ENCODE assay signal across 7 mouse cellular contexts in genomic region chr1:136174101-136174606, GRCm38 (mm10). TPM values are rescaled to one million over a fixed set of nuclear protein-coding genes. Genes with fewer than 3 reads are reported as not detected.
DNase-seq lines count a peak whose midpoint lies in the region; ATAC-seq and TF ChIP-seq lines count a peak whose summit lies in the region.

No protein-coding gene starts in this region.

- H3K4me2 ChIP-seq in midbrain, embryonic 12.5 days (replicated peaks), result no peak overlapping the region; the same call in 1 of the 2 replicates

- WGBS in hindbrain, embryonic 10.5 days, result 14% methylated on average over 13 of the region's 13 CpGs
- WGBS in limb, embryonic 10.5 days, result 14% methylated on average over 13 of the region's 13 CpGs
- WGBS in midbrain, embryonic 12.5 days, result 6% methylated on average over 13 of the region's 13 CpGs

- no peaks in the 10 kb centered on the region for H3K9me3 ChIP-seq in G1E (replicated peaks)
- no peaks in the 10 kb centered on the region for H3K9me3 ChIP-seq in hindbrain, embryonic 10.5 days
- H3K9me3 ChIP-seq in limb, embryonic 10.5 days (replicated peaks), result no peaks in the 10 kb centered on the region
- no peaks in the 10 kb centered on the region for H3K9me3 ChIP-seq in midbrain, embryonic 12.5 days

- peak; percentile 69 for ATAC-seq in G1E (ENCODE audit: extremely low read depth, insufficient number of reproducible peaks, low FRiP score, poor library complexity, severe bottlenecking)
- 0 out of 2 replicates have a peak, but pooled peaks have one; percentile 3 for ATAC-seq in midbrain, embryonic 12.5 days (ENCODE audit: low FRiP score, low read depth)

- H3K4me1 ChIP-seq in G1E (ENCODE audit: insufficient read depth, low read depth, low read length), result peaks cover 58% of the 10 kb centered on the region
- H3K4me1 ChIP-seq in hindbrain, embryonic 10.5 days (replicated peaks), result peaks cover 40% of the 10 kb centered on the region
- peaks cover 32% of the 10 kb centered on the region for H3K4me1 ChIP-seq in limb, embryonic 10.5 days
- H3K4me1 ChIP-seq in midbrain, embryonic 12.5 days, result peaks cover 25% of the 10 kb centered on the region

- peak overlapping the region; percentile 70 for H3K27ac ChIP-seq in hindbrain, embryonic 10.5 days
- H3K27ac ChIP-seq in limb, embryonic 10.5 days, result peak overlapping the region; percentile 39; the same call in 1 of the 2 replicates
- H3K27ac ChIP-seq in midbrain, embryonic 12.5 days (replicated peaks), result no peak overlapping the region

- peak; percentile 17 for DNase-seq in B cell, adult 2 months
- DNase-seq in G1E (ENCODE audit: low spot score), result peak; percentile 85
- DNase-seq in hindbrain, embryonic 10.5 days (ENCODE audit: low spot score), result peak; percentile 49
- peak; percentile 49 for DNase-seq in limb, embryonic 10.5 days (ENCODE audit: low spot score)
- no peak for DNase-seq in cerebellum, adult 11 months
- no peak for DNase-seq in right cerebral cortex, postnatal 36 days (ENCODE audit: low spot score in 2 of 2)

- H3K27me3 ChIP-seq in G1E (ENCODE audit: insufficient read depth, low read length), result no peaks in the 10 kb centered on the region
- H3K27me3 ChIP-seq in hindbrain, embryonic 10.5 days (ENCODE audit: insufficient read depth, poor library complexity, severe bottlenecking), result no peaks in the 10 kb centered on the region
- 0 out of 2 replicates have a peak, but pooled peaks cover 13% of the 10 kb centered on the region for H3K27me3 ChIP-seq in limb, embryonic 10.5 days (ENCODE audit: low read depth, poor library complexity, severe bottlenecking)
- peaks cover 11% of the 10 kb centered on the region; the same call in 1 of the 2 replicates for H3K27me3 ChIP-seq in midbrain, embryonic 12.5 days

- TF ChIP-seq CTCF in G1E (IDR thresholded peaks at IDR 0.05; ENCODE audit: low read depth, low read length), result no peak

- H3K9ac ChIP-seq in midbrain, embryonic 12.5 days (replicated peaks), result no peak overlapping the region

- peak overlapping the region; percentile 69 for H3K4me3 ChIP-seq in G1E (ENCODE audit: low read depth, low read length)
- H3K4me3 ChIP-seq in hindbrain, embryonic 10.5 days, result peak overlapping the region; percentile 11; the same call in 1 of the 2 replicates
- no peak overlapping the region; the same call in 1 of the 2 replicates for H3K4me3 ChIP-seq in limb, embryonic 10.5 days
- H3K4me3 ChIP-seq in midbrain, embryonic 12.5 days, result no peak overlapping the region

- H3K36me3 ChIP-seq in G1E (replicated peaks), result peaks cover 91% of the 10 kb centered on the region
- H3K36me3 ChIP-seq in hindbrain, embryonic 10.5 days, result peaks cover 80% of the 10 kb centered on the region
- peaks cover 68% of the 10 kb centered on the region for H3K36me3 ChIP-seq in limb, embryonic 10.5 days
- H3K36me3 ChIP-seq in midbrain, embryonic 12.5 days, result peaks cover 68% of the 10 kb centered on the region

RNA-seq across cellular contexts. Expression of gene Mroh3, which starts 38.5 kb away (rescaled TPM):
- total RNA-seq in G1E (2014; fragmentation: Nextera tagmentation) (not detected in 2 replicates), G1E (2017) (0.27 TPM in 1 of 2 replicates, not detected in the other)
- not detected in 2 replicates for polyA plus RNA-seq in G1E (2012)
- polyA plus RNA-seq in hindbrain, embryonic 10.5 days (2016; fragmentation: Nextera tagmentation; extraction: Ambion mirVana), result 0.40 and 0.47 TPM in 2 replicates
- 0.15 and 0.25 TPM in 2 replicates for polyA plus RNA-seq in limb, embryonic 10.5 days (2016; fragmentation: Nextera tagmentation; extraction: Ambion mirVana)
- 0.38 and 0.43 TPM in 2 replicates for polyA plus RNA-seq in midbrain, embryonic 12.5 days (2016; fragmentation: Nextera tagmentation; extraction: Ambion mirVana)

RNA-seq across cellular contexts. Expression of gene Kif21b, which starts 43.0 kb away (rescaled TPM):
- total RNA-seq in G1E (2014; fragmentation: Nextera tagmentation) (46.2 and 51.9 TPM in 2 replicates), G1E (2017) (11.3 and 13.2 TPM in 2 replicates)
- polyA plus RNA-seq in G1E (2012), result 32.5 and 36.7 TPM in 2 replicates
- polyA plus RNA-seq in hindbrain, embryonic 10.5 days (2016; fragmentation: Nextera tagmentation; extraction: Ambion mirVana), result 6.6 and 15.5 TPM in 2 replicates
- polyA plus RNA-seq in limb, embryonic 10.5 days (2016; fragmentation: Nextera tagmentation; extraction: Ambion mirVana), result 7.2 and 10.9 TPM in 2 replicates
- 30.8 and 34.2 TPM in 2 replicates for polyA plus RNA-seq in midbrain, embryonic 12.5 days (2016; fragmentation: Nextera tagmentation; extraction: Ambion mirVana)

RNA-seq across cellular contexts. Expression of gene Inava, which starts 59.9 kb away (rescaled TPM):
- total RNA-seq in G1E (2014; fragmentation: Nextera tagmentation), result not detected in 2 replicates
- total RNA-seq in G1E (2017), result 0.11 and 0.17 TPM in 2 replicates
- polyA plus RNA-seq in G1E (2012), result 0.13 and 0.21 TPM in 2 replicates
- polyA plus RNA-seq in hindbrain, embryonic 10.5 days (2016; fragmentation: Nextera tagmentation; extraction: Ambion mirVana), result 19.8 and 25.6 TPM in 2 replicates
- 23.6 and 29.2 TPM in 2 replicates for polyA plus RNA-seq in limb, embryonic 10.5 days (2016; fragmentation: Nextera tagmentation; extraction: Ambion mirVana)
- 10.9 and 13.9 TPM in 2 replicates for polyA plus RNA-seq in midbrain, embryonic 12.5 days (2016; fragmentation: Nextera tagmentation; extraction: Ambion mirVana)

Comparison
In these comparisons a context has a peak if more than half of its experiments do, and no peak if none do; other contexts are left out.
1. DNase-seq: peak in B cell, adult 2 months (2 of 2), G1E (single experiment), hindbrain, embryonic 10.5 days (single experiment) and limb, embryonic 10.5 days (single experiment); none in cerebellum, adult 11 months (single experiment) and right cerebral cortex, postnatal 36 days (0 of 2).
2. H3K4me3 ChIP-seq: peak in G1E (single experiment) and hindbrain, embryonic 10.5 days (single experiment); none in limb, embryonic 10.5 days (single experiment) and midbrain, embryonic 12.5 days (single experiment).